Mouse (Mus musculus): Measurements from ENCODE around the gene Apoe. TPM values are rescaled to one million over a fixed set of nuclear protein-coding genes. Genes with fewer than 3 reads are reported as not detected.

Apoe gene
- polyA plus RNA-seq (2015; fragmentation: Nextera tagmentation; extraction: Ambion mirVana) = 624 and 627 TPM in 2 replicates

DNA sequence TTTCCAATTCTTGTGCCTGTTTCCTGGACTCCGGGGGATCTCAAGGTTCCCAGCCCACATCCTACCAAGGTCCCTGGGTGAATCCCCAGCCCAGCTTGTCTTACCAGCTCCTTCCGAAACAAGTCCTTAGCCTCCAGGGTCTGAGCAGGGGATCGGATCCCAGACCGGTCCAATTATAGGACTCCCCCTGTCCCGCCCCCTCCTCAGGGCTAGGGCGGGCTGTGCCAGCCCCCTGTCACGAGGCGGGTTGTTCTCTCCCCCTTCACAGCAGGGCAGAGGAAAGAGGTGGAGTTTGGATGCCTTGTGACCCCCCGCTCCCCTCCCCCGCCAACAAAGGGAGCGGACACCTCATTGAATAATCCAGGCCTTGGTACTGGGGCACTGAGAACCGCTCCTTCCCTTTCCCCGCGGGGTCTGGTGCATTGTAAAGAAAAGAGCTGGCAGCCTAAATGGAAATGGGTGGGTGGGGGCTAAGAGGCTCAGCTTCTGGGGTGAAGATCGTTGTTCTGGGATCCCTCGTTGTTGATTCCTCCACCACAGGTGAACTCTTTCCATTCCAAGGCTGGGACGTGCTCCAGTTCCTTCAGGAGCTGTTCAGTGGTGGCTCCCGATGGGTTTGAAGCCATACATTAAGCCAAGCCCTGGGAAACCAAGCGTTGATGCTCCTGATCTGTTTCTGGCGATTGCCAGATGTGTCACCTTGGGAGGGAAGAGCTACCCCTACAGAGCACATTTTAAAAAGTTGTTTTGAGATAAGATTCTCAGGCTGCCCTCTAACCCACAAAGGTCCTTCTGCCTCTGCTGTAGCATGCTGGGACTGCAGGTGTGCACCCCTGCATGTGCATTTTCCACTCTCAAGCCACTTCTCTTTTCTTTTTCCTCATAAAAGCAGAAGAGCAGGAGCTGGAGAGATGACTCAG is at the start of gene Apoe:
TSS of gene Apoe (minus strand) at position 282 of the 920 bp plus-strand sequence.
- peak; percentile 69 for DNase-seq (ENCODE audit: low spot score)

DNA sequence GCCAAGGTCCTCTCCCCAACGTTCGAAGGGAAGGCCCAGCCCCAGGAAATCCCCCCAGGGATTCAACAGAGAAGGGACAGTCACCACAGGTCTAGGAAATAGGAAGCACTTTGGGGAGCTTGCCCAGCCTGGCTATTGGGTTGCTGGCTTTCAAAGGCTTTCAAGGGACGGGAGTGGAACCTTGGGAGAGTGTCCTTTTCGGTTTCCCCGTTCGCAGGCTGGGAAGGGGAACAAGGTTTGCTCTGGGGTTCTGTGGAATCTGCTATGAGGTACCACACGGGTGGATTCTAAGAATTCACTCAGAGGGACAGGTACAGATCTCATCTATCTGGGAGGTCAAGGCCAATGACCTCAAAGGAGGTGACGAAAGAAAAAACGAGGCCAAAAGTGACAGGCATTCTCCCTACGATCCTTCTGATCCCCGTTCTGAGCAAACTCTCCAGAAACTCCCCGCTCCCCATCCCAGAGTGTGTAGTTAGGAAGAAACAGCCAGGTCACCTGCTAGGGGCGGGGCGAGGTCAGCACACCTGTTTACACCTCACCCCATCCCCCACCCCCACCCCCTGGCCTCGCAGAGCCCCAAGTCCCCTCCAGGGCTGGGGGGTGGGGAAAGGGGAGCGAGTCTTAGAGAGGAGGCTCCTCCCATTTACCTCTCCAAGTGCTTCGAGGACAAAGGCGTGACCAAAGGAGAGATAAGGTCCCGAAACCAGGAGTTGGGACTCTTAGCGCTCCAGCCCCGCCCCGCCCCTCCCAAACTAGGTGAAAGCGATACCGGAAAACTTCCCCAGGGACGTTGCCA is 48.6 kb upstream of the Apoe start:
- DNase-seq (ENCODE audit: low spot score) = no peak

DNA sequence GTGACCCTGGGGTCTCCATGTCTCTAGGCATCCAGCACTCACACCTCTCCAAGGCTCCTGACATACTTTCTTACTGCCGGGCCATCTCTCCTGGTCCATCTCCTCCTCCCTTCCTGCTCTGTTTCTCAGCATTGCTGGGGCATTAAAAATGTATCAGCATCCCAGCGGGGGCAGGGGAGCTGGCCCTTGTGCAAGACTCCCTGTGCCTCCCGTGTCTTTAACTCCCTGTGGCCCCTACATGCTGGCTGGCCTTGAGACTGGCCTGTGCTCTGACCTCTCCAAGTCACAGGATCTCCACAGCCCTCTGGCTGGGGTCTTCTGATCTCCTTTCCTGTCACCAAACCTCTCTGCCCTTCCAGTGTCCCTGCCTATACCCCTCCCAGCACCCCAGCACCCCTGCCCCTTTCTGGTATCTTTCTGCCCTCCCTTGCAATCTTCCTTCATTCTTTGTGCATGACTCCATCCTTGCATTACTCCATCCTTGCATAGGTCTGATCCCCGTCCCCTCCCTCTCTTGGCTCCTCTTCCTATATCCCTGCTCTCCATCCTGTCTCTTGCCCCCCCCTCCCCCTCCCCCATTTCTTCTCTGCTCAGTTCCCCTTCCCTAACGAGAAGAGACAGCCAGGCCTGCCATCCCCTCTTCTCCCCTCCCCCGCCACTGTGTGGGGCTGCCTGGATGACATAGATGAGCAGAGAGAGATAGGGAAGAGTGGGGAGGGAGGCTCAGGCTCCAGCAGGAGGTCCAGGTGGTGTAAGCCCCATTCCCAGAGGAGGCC is 47.6 kb upstream of the Apoe start:
- DNase-seq (ENCODE audit: low spot score) = no peak

DNA sequence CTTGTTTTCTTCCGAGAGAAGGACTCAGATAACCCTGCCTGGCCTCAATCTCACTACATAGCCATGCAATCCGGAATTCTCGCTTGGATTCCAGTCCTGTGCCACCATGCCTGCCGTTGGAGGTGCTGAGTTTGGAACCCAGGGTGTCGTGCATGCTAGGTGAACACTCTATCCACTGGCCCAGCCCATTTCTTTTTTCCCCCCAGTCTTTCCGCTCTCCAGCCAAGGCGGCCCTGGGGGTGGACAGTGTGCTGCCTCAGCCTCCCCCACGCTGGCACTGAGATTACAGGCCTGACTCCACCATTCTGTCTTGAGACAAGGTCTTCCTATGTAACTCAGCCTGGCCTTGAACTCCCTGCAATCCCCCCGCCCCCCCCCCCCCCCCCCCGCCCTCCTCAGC is 47.0 kb upstream of the Apoe start:
- DNase-seq (ENCODE audit: low spot score) = no peak

DNA sequence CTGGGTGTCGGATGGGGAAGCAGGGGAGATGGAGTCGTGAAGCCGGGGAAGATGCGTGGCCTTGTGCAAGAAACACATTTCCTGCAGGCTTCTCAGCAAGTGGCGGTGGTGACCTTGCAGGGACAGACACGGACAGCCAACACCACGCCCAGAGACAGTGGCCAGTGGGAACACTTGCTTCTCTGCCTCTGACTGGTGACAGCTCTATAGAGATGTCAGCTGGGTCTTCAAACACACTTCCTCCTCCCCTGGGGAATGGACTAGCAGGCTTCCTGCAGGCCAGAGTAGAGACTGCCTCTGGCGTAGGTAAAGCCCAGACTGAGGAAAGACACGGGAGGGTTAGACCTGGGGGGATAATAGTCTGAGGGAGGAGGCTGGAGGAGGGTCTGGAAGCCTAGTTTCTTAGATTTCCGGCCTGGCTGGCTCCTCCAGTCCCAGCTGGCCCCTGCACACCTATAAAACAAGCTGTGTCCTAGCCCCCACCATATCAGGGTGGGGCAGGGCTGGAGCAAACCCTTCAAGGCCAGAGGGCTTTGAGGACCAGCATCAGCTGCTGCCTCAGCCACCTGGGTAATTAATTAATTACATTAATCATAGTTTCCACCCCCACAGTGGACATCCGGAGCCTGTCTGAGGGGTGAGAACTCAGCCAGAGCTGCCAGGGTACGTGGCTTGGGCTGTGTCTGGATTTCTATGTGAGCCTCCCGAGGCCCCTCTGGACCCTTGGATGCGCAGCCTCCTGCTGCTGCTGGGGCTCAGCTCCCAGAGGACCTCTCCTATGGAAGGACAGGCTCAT is 45.8 kb upstream of the Apoe start:
- no peak for DNase-seq (ENCODE audit: low spot score)

DNA sequence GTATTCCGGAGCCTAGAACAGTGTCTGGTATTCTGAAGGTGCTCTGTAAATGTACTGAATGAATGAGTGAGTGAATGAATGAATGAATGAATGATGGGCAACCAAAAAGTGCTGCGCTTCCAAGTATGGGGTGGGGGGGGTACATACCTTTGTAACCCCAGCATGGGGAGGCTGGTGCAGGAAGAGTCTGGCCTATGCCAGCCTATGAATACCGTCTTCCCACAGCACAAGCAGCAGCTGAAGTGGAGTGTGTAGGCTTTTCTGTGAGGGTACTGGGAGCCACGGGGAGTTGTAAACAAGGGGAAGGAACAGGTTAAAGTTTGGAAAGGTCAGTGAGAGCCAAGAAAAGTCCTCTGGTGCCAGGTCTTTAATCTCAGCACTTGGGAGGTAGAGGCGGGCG is 44.8 kb upstream of the Apoe start:
- DNase-seq (ENCODE audit: low spot score) = no peak

DNA sequence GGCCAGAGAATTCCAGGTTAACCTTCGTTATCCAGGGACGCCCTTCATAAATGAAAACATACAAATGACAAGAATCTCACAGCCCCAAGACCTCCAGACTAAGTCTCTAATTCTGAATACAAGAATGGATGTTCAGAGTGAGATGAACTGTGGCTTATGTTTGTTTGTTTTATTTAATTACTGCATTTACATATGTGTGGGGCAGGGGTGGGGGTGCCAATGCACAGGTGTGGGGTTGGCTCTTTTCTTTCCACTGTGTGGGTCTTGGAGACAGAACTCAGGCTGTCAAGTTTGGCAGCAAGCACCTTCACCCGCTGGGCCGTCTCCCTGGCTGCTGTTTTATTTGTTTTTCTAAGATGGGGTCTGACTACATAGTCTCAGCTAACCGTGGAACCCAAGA is 43.5 kb upstream of the Apoe start:
- no peak for DNase-seq (ENCODE audit: low spot score)

DNA sequence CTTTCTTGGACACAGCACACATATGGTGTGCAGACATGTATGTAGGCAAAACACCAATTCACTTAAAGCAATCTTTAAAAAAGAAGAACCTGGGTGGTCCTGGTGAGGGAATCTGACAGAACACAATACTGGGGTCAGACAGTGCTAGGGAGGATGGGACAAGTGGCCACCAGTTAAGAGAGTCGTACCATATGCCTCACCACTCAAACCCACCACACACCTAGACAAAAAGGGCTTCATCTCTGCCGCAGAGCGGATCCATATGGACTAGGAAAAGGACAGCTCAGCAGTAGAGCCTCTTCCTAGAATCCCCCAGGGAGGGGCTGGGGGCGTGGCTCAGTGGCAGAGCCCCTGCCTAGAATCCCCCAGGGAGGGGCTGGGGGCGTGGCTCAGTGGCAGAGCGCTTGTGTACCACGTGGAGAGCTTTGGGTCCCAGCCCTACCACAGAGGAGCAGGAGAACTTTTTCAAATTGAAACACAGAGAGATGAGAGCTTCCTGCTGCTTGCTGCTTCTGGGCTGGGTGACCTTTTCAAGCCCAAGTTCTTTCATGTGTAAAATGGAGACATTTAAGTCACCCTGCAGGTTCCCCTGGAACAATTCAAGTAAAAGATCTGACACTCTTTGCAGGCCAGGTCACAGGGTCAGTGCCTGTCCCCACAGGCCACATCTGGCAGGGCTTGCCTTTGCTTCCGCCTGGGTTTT is 42.5 kb upstream of the Apoe start:
- no peak for DNase-seq (ENCODE audit: low spot score)

DNA sequence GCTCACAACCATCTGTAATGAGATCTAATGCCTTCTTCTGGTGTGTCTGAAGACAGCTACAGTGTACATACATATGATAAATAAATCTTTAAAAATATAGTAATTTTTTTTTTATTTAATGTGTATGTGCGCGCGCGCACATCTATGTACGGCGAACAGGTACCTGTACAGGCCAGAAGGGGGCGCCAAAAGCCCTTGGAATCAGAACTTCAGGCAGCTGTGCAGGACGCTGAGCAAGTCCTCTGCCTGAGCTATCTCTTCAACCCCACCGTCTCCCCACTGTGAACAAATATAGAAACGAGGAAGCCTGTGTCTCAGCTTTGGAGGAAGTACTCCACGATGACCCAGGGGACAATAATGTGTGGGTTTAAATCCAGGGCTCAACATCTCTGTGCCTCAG is 41.3 kb upstream of the Apoe start:
- no peak for DNase-seq (ENCODE audit: low spot score)

DNA sequence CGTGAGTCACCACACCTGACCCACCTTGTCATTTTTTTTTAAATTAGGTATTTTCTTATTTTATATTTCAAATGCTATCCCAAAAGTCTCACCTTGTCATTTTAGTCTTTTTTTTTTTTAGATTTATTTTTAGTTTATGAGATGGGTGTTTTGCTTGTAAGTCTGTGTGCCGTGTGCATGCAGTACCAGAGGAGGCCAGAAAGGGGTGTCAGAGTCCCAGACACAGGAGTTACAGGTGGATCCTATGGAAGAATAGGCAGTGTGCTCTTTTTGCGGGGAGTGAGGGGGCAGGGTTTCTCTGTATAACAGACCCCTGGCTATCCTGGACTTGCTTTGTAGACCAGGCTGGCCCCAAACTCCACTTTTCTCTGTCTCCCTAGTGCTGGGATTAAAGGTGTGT is 39.8 kb upstream of the Apoe start:
- DNase-seq (ENCODE audit: low spot score) = no peak

DNA sequence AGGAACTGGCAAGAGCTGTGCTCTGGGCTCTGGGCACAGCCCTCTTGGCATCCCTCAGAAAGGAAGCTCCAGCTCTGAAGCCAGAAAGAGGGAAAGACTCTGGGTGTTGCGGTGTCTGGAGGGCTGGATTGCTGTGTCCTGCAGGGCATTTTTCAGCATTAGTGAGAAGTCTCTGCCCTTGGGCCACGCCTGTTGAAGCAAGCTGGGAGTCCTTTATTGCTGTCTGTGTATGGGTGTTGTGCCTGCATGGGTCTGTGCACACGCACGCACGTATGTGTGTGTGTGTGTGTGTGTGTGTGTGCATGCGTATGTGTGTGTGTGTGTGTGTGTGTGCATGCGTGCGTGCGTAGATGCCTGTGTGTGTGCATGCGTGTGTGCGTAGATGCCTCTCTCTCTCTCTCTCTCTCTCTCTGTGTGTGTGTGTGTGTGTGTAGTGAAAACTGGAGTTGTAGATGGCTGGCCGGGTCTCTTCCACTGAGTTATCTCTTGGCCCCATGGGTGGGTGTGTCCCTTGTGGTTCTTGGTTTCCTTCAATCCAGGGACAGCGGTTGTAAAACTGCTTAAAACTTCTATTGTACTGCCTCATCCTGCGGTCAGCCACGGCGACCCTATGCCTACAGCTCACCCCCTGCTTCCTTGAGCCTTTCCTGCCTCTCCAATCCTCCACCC is 37.5 kb upstream of the Apoe start:
- no peak for DNase-seq (ENCODE audit: low spot score)

DNA sequence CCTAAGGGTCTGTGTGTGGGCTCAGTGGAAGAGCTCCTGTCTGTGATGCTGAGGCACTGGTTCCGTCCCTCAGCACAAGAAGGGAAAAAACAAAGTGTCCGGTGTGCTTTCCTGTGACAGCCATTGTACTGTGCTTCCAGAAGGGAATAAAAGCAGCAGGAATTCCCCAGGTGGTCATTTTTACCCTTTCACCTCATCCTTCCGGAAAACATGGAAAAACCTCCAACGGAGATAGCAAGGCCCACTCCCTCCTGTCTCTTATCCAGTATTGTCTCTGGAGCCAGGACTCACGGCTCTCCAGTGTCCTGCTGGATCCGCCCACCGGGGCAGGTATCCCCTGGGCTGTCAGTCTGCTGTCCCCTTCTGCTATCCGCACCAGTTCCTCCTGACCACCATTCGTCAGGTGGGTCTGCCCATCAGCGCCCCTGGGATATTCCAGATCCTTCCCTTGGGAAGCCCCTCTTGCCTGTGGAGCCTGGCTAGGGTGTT is 35.2 kb upstream of the Apoe start:
- no peak for DNase-seq (ENCODE audit: low spot score)

DNA sequence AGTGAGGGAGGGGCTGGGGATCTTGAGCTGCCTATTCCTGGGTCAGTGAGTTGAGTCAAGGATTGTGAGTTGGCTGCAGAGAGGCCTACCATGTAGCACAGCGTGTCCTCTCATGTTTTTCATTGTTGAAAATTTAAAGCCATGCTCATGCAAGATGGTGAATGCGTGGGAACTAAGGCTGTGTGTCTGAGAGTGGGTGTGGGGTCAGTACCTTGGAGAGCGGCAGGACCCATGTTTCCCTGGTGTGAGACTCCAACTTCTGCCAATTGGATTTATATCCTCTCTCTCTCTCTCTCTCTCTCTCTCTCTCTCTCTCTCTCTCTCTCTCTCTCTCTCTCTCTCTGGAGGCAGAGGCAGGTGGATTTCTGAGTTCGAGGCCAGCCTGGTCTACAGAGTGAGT is 27.6 kb upstream of the Apoe start:
- DNase-seq (ENCODE audit: low spot score) = no peak

DNA sequence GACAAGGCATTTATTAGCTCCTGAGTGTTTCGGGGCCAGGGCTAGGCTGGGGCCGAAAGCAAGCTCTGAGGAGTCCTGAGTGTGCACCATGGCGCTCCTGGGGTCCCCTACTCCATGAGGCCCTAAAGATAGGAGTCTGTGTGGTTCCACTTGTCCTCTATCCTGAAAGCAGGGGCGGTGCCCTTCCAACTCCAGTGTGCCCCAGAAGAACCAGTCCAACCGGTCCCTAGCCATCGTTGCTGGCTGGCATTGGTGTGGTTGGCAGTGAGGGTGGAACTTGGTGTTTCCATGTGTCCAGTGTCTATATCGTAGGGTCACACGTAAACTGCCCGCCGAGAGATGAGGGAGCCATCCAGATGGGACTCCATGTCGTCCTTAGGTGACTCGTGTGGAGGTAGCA is 25.2 kb upstream of the Apoe start:
- no peak for DNase-seq (ENCODE audit: low spot score)

DNA sequence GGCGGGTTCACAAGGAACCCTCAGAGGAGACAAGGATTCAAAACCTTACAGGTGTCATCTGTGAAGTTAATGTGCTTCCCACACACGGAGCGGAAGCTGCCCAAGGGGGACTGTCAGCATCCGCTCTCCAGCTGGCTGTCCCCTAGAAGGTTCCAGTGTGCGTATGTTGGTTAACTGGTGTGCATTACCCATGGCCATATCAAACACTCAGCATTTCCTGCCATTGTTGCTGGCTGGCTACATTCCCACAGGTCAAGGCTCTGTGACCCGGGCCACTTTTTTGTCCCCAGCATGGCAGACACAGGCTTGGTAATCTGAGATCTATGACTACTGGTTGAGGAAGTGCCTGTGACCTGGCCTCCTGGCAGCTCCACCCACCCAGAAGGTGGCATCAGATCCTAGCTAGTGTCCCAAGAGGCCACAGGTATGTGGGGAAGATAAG is 23.8 kb upstream of the Apoe start:
- DNase-seq (ENCODE audit: low spot score) = no peak

DNA sequence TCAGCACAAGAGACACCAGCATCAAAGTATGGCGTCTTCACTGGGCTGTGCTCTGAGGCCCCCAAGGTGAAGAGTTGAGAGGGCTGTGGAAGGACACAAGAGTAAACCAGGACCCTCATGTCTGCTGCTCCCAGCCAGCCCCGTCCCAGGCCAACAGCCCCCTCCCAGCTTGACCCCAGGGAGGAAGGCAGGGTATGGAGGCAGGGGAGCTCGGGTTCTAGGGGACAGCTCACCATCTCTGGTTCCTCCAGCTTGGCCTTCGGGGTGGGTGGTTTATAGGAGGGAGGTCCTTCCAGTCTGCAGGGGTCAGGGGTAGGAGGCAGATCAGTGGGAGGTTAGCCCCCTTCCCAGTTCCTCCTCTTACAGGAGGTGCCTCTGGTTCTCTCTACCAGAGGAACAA is 20.2 kb upstream of the Apoe start:
- DNase-seq (ENCODE audit: low spot score) = no peak

DNA sequence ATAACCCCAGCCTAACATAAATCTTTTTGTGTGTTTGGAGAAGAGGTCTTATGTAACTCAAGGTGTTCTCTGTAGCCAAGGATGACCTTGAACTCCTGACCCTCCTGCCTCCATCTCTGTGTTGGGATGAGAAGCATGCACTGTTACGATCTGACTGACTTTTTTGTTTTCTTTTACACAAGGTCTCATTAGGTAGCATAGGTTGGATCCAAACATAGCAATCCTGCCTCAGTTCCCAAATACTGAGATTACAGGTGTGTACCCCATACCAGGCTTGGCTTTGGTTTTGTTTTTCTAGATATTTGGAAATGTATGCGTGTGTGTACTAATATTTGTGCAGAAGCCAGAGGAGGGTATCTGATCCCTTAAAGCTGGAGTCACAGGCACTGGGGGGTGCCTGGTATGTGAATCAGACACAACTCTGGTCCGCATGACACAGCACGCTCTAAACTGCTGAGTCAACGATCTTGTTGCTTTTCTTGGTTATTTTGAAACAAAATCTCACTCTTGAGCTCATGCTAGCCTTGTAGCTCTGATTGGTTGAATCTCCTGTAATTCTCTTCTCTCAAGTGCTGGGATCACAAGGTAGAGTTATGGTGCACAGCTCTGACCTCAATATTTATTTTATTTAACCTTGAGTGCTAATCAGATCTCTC is 19.4 kb upstream of the Apoe start:
- no peak for DNase-seq (ENCODE audit: low spot score)

DNA sequence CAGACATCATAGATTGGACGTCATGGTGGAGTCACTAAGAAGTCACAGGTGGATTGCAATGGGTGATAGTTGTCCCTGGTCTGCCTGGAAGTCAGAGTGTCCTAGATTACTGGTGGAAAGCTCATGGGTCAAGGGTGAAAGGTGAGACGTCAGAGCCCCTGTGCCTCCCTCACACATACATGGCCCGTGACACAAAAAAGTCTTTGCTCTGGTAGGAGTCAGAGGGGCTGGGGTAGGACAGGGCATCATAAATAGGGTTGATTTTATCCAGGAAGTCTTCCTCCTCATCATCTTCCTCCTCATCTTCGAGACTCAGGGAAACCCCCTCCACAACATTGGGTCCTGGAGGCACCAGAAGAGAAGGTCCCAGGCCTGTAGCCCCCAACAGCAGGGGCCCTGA is 18.4 kb upstream of the Apoe start:
- no peak for DNase-seq (ENCODE audit: low spot score)

DNA sequence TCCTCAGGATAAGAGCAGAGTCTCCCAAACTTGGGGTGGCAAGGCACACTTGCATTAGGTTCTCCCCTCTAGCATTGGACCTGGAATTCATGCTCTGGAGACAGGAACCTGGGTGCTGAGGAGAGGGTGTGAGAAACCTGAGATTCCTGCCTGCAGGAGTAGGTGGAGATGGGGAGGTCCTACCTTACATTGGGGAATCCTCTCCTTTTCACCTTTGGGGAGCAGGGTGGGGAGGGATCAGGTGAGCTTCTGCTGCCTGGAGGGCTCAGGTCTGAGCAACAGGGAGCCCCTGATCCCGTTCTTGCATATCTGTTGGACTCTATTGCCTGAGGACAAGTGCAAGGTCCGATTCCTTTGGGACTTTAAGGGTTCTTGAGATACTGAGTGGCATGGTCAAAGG is 17.8 kb upstream of the Apoe start:
- no peak for DNase-seq (ENCODE audit: low spot score)

Data from thymus, postnatal 0 days (tissue).